Mouse (Mus musculus) lung, embryonic 16.5 days (tissue): ENCODE measurements at regions not wholly inside any gene's neighbourhood (a gene's known extent, or its start where the extent isn't known, plus 50 kb on each side); places are given as distances from the start of the nearest gene placed in this dataset.

Experiments
- ATAC-seq: fragments of 200-750 bp; cut with Nextera tagmentation; 2 replicates; pipeline ENCODE4 v1.8.0; 2017; ENCODE audit warnings: low read depth, mild to moderate bottlenecking, moderate library complexity
- H3K27ac ChIP-seq: fragments of 300-500 bp; sonication (generic); 2 replicates; pipeline ENCODE4 v1.5.1; 2014; ENCODE audit warnings: mild to moderate bottlenecking, control low read depth, low read length
- H3K27me3 ChIP-seq: fragments of 300-500 bp; sonication (generic); 2 replicates; pipeline ENCODE4 v1.6.1; 2014; ENCODE audit warnings: low read depth, low read length, mixed read lengths; ENCODE audit not compliant: control insufficient read depth, insufficient read depth
- H3K36me3 ChIP-seq: fragments of 300-500 bp; sonication (generic); 2 replicates; pipeline ENCODE4 v1.6.1; 2014; ENCODE audit warnings: low read length; ENCODE audit not compliant: control insufficient read depth, insufficient read depth
- H3K4me1 ChIP-seq: fragments of 300-500 bp; sonication (generic); replicated peaks from 2 replicates; pipeline ENCODE4 v1.6.1; 2014; ENCODE audit warnings: low read length, mixed read lengths; ENCODE audit not compliant: control insufficient read depth, insufficient read depth
- H3K4me2 ChIP-seq: fragments of 300-500 bp; sonication (generic); 2 replicates; pipeline ENCODE4 v1.6.1; 2014; ENCODE audit warnings: low read depth, low read length, control low read depth
- H3K4me3 ChIP-seq: fragments of 300-500 bp; sonication (generic); 2 replicates; pipeline ENCODE4 v1.5.1; 2014; ENCODE audit warnings: mild to moderate bottlenecking, low read length, control low read depth
- H3K9ac ChIP-seq: fragments of 300-500 bp; sonication (generic); 2 replicates; pipeline ENCODE4 v1.6.1; 2014; ENCODE audit warnings: low read length, control low read depth
- H3K9me3 ChIP-seq: fragments of 300-500 bp; sonication (generic); 2 replicates; pipeline ENCODE4 v1.6.1; 2016; ENCODE audit warnings: low read length; ENCODE audit not compliant: control insufficient read depth
- WGBS: fragments of 180-500 bp; shearing (Covaris S2); extraction: QIAGEN DNeasy Blood & Tissue Kit; methylation state at CpG from one replicate; pipeline ENCODE4 v1.1.7; 2014; 5-methylcytosine and 5-hydroxymethylcytosine counted together

GRCm38 (mm10) chr13:14898495-14898894 is 268.5 kb downstream of the AW209491 start:
- Histone ChIP-seq H3K4me1 (no peaks in the 10 kb centered on the region), H3K27ac (no peak overlapping the region), H3K36me3 (no peaks in the 10 kb centered on the region), H3K4me3 (no peak overlapping the region), H3K4me2 (no peak overlapping the region), H3K9ac (no peak overlapping the region), H3K27me3 (no peaks in the 10 kb centered on the region), H3K9me3 (no peaks in the 10 kb centered on the region)
- WGBS, result 63% methylated on average over 1 of the region's 1 CpGs
- ATAC-seq, result no peak

GRCm38 (mm10) chr13:14930137-14930785 is 300.3 kb downstream of the AW209491 start:
- ATAC-seq, result peak; percentile 75; the same call in 1 of the 2 replicates
- Histone ChIP-seq H3K4me2 (no peak overlapping the region), H3K4me1 (no peaks in the 10 kb centered on the region), H3K27me3 (no peaks in the 10 kb centered on the region), H3K36me3 (no peaks in the 10 kb centered on the region), H3K27ac (no peak overlapping the region), H3K4me3 (no peak overlapping the region), H3K9me3 (no peaks in the 10 kb centered on the region), H3K9ac (no peak overlapping the region)
- WGBS, result 67% methylated on average over 3 of the region's 3 CpGs

GRCm38 (mm10) chr13:14966187-14966726 is 336.3 kb downstream of the AW209491 start:
- ATAC-seq, result no peak
- no peak overlapping the region for H3K4me3 ChIP-seq
- 31% methylated on average over 1 of the region's 1 CpGs for whole genome bisulfite sequencing

GRCm38 (mm10) chr13:15002700-15003099 is 372.7 kb downstream of the AW209491 start:
- Histone ChIP-seq H3K36me3 (no peaks in the 10 kb centered on the region), H3K27ac (no peak overlapping the region), H3K27me3 (no peaks in the 10 kb centered on the region), H3K4me2 (no peak overlapping the region), H3K4me3 (no peak overlapping the region), H3K9ac (no peak overlapping the region), H3K9me3 (no peaks in the 10 kb centered on the region), H3K4me1 (no peaks in the 10 kb centered on the region)
- WGBS, result 71% methylated on average over 3 of the region's 3 CpGs
- ATAC-seq, result no peak

More at GRCm38 (mm10) chr13:14966187-14966726, 336.3 kb downstream of the AW209491 start:
- no peak overlapping the region for H3K9ac ChIP-seq
- H3K9me3 ChIP-seq, result no peaks in the 10 kb centered on the region
- H3K36me3 ChIP-seq, result no peaks in the 10 kb centered on the region
- H3K4me1 ChIP-seq, result no peaks in the 10 kb centered on the region
- no peak overlapping the region for H3K4me2 ChIP-seq
- no peaks in the 10 kb centered on the region for H3K27me3 ChIP-seq
- no peak overlapping the region for H3K27ac ChIP-seq

- no peak overlapping the region for H3K27ac ChIP-seq
- H3K4me3 ChIP-seq, result no peak overlapping the region
- H3K4me1 ChIP-seq, result no peaks in the 10 kb centered on the region
- no peaks in the 10 kb centered on the region for H3K27me3 ChIP-seq
- H3K36me3 ChIP-seq, result no peaks in the 10 kb centered on the region
- no peak overlapping the region for H3K9ac ChIP-seq
- ATAC-seq, result no peak
- no peaks in the 10 kb centered on the region for H3K9me3 ChIP-seq
- no peak overlapping the region for H3K4me2 ChIP-seq
Observed at GRCm38 (mm10) chr13:15011638-15012037, 381.7 kb downstream of the AW209491 start.

- Histone ChIP-seq H3K9me3 (no peaks in the 10 kb centered on the region), H3K4me2 (no peak overlapping the region), H3K27ac (no peak overlapping the region)
Observed at GRCm38 (mm10) chr13:15018811-15019745, 389.1 kb downstream of the AW209491 start.

GRCm38 (mm10) chr13:15026601-15027000 is 396.6 kb downstream of the AW209491 start:
- 74% methylated on average over 2 of the region's 2 CpGs for WGBS
- no peak for ATAC-seq

More at GRCm38 (mm10) chr13:15018811-15019745, 389.1 kb downstream of the AW209491 start:
- Histone ChIP-seq H3K36me3 (no peaks in the 10 kb centered on the region), H3K4me3 (no peak overlapping the region), H3K27me3 (no peaks in the 10 kb centered on the region), H3K9ac (no peak overlapping the region), H3K4me1 (no peaks in the 10 kb centered on the region)
- 41% methylated on average over 16 of the region's 16 CpGs for WGBS
- no peak for ATAC-seq

GRCm38 (mm10) chr13:15052667-15053375 is 410.2 kb upstream of the Gli3 start:
- H3K4me1 ChIP-seq, result no peaks in the 10 kb centered on the region
- no peak overlapping the region for H3K4me3 ChIP-seq
- no peaks in the 10 kb centered on the region for H3K9me3 ChIP-seq
- no peak overlapping the region for H3K4me2 ChIP-seq
- no peaks in the 10 kb centered on the region for H3K27me3 ChIP-seq
- no peak overlapping the region for H3K27ac ChIP-seq
- 30% methylated on average over 4 of the region's 4 CpGs for WGBS
- H3K9ac ChIP-seq, result no peak overlapping the region
- H3K36me3 ChIP-seq, result no peaks in the 10 kb centered on the region
- ATAC-seq, result peak; percentile 67

More at GRCm38 (mm10) chr13:15026601-15027000, 396.6 kb downstream of the AW209491 start:
- H3K4me3 ChIP-seq, result no peak overlapping the region
- no peaks in the 10 kb centered on the region for H3K4me1 ChIP-seq
- no peaks in the 10 kb centered on the region for H3K9me3 ChIP-seq
- H3K4me2 ChIP-seq, result no peak overlapping the region
- no peak overlapping the region for H3K27ac ChIP-seq
- H3K27me3 ChIP-seq, result no peaks in the 10 kb centered on the region
- H3K36me3 ChIP-seq, result no peaks in the 10 kb centered on the region
- H3K9ac ChIP-seq, result no peak overlapping the region

GRCm38 (mm10) chr13:15054705-15055104 is 408.3 kb upstream of the Gli3 start:
- no peaks in the 10 kb centered on the region for H3K9me3 ChIP-seq
- no peak overlapping the region for H3K4me3 ChIP-seq
- no peak overlapping the region for H3K27ac ChIP-seq
- H3K36me3 ChIP-seq, result no peaks in the 10 kb centered on the region
- no peak overlapping the region for H3K4me2 ChIP-seq
- H3K9ac ChIP-seq, result no peak overlapping the region
- ATAC-seq, result no peak
- WGBS, result 79% methylated on average over 3 of the region's 3 CpGs
- H3K4me1 ChIP-seq, result no peaks in the 10 kb centered on the region
- no peaks in the 10 kb centered on the region for H3K27me3 ChIP-seq
